Mouse (Mus musculus) frontal cortex, postnatal 25 days (tissue): Measurements from ENCODE around the gene Clhc1.
"Not testable (repeated sequence)": the region's sequence is repeated elsewhere in the genome, so short reads cannot be mapped to it uniquely, and the experiment has no call there.

Experiments
- DNase-seq, 2 experiments: peaks; one replicate each; pipeline ENCODE4 v3.0.0; 2022; ENCODE audit warnings: low spot score in 2 of 2

Gene Clhc1

DNA sequence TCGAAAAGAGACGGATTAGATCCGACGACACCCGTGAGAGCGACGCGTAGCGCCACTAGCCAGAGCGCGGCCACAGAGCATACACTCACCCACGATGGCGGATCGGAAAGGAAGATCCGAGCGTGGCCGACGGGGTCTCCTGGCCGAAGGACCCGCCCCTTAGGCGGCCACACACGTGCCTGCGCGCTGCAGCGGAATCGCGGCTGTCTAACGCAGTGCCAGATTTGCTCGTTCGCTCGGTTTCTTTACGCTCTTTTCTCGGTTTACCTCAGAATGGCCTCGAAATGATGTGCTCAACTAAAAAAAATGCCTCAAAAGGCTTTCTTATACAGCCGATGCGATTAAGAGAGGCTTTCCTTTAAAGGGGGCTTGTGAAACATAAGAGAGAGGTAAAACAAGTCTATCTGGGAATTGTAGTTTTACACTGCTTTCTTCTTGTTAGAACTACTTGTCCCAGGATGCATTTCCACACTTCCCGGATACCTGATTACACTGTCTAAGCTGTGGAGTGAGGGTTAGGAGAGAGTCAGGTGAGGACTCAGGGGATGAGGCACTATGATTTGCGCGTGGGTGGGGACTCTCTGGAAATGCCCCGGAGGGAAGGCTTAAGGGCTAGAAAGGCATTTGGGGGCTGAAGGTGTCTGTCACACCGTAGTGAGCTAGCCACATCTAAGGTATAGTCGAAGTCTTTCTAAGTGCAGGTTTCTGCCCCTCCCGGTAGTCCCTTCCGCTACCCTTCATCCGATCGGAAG lies at the start of gene Clhc1, which contains the start of gene Rps27a:
Clhc1 (plus strand) TSS at position 199 of the 752 bp plus-strand sequence.
Rps27a (minus strand) TSS at position 358 of the 752 bp plus-strand sequence.
- DNase-seq, result peak; percentile 85 to 92

DNA sequence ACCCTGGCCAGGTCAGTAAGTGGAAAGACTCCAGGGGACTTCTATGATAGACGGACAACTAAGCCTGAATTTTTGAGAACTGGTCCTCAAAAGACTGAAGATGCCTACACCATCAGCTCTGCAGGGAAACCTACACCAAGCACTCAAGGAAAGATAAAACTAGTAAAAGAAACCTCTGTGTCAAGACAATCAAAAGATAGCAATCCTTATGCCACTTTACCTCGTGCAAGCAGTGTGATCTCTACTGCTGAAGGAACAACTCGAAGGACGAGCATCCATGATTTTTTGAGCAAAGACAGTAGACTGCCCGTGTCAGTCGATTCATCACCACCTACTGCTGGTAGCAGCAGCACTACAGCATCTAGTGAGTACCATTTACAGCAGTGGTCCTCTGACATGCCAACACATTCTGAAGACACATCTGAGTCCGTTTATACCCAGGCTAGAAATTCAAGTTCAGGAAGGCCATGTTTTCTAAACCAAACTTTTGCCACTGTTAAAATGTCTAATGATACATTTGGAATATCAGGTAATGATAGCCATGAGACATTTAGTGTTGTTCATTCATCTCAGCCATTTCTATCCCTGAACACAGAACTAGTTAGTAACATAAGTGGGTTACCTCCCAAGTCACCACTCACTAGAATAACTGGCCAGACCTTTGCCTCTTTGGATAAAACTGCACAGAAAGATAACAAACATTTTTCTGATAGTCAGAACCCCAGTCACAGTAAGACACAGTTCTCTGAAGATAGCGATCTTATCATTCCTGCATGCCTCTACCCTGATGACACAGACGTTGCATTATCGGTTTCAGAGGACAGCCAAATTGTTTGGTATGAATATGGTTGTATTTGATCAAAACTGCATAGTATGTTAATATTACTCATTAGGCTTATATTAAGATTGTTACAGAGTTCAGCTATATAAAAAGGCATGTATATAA lies 43.5 kb upstream of the Clhc1 start:
- DNase-seq, result no peak

DNA sequence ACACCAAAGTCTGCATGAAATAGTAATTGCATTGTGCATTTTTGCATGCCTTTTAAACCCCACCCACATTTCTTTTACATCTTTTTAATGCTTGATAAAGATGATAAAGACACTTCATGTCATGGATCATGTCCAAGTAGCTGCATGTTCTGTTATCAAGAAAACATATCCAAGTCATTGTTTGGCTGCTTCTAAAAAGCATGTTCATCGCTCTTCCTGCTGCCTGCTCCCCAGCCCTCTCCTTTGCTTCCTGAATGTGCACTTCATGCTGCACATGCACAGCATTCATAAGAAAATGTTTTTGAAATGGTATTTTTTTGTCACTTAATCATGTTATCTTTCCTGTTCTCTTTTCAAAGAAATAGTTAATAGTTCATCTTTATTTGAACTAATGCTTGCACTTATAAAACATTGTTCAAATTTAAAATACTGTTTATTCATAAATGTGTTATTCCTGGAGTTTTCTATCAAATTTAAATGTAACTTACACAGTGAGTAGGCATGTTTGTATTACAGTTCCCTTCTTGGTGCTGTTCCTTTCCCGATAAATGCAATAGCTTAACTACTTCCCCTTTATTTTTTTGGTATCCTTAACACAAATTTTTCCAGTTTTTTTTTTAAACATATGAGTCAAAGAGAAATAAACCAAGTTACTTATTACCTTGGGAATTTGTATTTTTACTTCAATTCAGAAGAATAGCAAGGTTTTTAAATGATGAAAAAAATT lies 42.7 kb upstream of the Clhc1 start:
- no peak for DNase-seq

- DNase-seq, result no peak
Observed at GRCm38 (mm10) chr11:29509421-29509820, 38.3 kb upstream of the Clhc1 start.

DNA sequence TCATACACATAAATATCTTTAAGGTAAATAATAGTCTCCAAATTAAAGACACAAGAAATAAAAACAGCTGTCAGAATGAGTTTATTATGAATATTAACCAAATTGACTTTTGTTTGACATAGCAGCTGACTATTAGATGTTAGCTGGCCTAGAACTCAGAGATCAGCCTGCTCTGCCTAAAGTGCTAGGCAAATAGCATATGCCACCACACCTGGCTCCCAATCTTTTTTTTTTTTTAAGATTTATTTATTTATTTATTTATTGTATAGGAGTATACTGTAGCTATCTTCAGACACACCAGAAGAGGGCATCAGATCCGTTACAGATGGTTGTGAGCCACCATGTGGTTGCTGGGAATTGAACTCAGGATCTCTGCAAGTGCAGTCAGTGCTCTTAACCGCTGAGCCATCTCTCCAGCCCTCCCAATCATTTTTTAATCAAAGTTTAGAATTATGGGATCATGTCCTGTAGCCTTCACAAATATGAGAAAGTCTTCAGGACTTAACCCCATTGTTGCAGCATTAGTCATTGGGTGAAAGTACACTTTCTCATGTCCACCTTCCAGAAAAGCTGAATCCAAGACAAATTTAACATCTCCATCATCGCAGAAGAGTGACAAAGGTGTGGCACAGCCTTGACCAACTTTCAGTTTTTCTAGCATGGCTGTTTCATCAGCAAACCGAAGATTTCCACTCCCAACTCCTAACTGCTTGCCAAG lies 34.8 kb upstream of the Clhc1 start:
- no peak for DNase-seq

DNA sequence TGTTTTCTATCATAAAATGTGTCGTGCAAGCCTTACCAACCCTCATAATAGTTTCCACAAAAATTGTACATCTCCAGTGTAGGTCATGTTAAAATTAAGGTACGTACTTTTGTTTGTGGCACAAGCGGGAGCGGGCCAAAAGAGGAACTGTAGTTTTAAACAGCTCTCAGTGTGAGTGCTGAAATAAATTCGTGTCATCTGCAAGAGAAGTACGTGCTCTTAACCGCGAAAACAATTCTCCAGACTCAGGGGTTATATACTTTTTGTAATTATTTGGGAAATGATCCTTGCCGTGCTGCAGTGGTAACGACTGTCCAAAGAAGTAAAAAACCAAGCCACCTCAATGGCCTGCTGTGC lies 33.4 kb upstream of the Clhc1 start:
- no peak for DNase-seq

GRCm38 (mm10) chr11:29514682-29515412 lies 32.9 kb upstream of the Clhc1 start, which contains the start of gene Prorsd1:
TSS of gene Prorsd1 (minus strand) at chr11:29515033.
- peak; percentile 40 to 61 for DNase-seq

GRCm38 (mm10) chr11:29525988-29526794 lies 21.6 kb upstream of the Clhc1 start, which contains the start of gene Mtif2:
TSS of gene Mtif2 (plus strand) at chr11:29526408.
- DNase-seq, result peak; percentile 62 to 71

DNA sequence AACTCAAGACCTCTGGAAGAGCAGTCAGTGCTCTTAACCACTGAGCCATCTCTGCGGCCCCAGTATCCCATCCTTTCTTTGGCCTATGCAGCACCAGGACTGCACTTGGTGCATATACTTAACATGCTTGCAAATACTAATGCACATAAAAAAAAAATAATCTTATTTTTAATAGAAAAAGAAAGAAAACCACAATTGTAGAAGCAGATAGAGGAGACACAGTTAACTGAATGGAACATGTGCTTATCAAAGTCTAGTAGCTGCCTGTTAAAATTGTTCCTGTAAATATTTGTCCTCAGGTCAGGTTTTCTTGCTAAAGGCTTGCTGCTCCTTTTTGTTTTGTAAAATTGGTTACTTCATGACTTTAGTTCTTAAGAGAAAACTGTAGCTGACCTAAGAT lies 9.5 kb upstream of the Clhc1 start:
- no peak for DNase-seq

DNA sequence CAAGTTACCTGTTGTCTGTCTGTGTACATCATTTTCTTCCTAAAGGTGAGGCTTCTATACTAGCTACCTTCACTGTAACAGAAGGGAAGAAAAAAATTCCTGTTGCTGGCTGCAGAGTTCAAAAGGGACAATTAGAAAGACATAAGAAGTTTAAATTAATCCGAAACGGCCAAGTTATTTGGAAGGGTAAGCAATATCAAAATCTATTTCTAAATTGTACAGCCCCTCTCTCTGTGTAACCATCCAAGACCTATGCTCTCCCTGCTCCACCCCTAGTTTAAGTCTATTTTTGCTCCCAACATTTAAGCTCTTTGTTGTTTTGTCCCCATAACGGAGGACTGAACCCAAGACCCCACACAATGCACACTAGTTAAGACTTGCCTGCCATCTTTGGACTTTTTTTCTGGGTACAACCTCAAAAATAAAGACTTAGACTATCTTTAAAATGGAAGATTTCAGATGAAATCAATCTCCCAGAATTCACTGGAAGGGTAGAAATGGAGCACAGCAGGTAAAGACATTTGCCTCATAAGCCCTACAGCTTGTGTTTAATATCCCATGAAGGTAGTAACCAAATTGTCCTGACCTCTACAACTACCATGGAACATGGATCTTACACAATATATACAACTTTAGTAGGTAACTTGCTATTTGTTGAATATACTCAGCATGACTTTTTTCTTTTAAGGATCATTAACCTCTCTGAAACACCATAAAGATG lies 3.4 kb upstream of the Clhc1 start:
- DNase-seq, result no peak

GRCm38 (mm10) chr11:29545150-29545752 lies 2.5 kb upstream of the Clhc1 start:
- DNase-seq, result not testable (repeated sequence)

GRCm38 (mm10) chr11:29546297-29546696 lies 1.5 kb upstream of the Clhc1 start:
- not testable (repeated sequence) for DNase-seq

GRCm38 (mm10) chr11:29546762-29547161 lies 988 bp upstream of the Clhc1 start:
- DNase-seq, result no peak

- DNase-seq, result no peak
Observed at GRCm38 (mm10) chr11:29547249-29547751, 450 bp upstream of the Clhc1 start.

DNA sequence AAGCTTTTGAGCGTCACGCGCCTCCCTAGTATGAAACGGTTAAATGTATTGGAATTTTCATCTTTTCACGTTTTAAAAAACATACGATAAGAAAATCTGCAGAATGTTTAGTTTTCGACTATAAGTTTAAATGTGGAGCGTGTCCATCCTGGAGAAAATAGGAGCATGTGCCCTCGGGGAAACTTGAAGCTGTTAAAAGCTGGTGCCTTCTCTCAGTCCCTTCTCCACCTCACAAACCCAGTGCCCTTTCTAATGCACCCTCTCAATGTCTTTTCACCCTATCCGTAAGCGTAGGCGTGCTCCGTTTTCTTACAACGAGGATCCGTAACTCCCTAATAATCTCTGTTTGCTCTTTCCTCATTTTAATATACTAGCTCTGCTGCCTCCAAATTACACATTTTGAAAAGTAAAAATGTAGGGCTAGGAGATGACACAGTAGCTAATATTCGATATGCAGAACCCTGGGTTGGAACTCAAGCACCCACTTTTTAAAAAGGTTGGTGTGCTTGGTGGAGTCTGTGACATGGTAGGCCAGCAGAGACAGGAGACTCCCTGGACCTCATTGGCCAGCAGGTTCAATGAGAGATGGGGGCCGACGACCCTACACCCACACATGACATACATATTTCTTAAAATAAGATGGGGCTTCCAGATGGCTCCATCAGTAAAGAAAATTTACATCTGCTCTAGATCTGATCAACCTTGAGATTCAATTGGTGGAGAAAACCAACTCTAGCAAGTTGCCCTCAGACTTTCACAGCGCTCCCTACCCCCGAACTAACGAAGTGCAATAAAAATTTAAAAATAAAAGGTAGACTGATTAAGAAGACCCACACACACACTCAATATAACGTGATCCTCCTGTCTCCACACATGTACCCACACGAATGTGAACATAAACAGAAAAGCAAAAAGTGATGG lies 1.0 kb downstream of the Clhc1 start:
- no peak for DNase-seq

- no peak for DNase-seq
Observed at GRCm38 (mm10) chr11:29549425-29549778, 1.7 kb downstream of the Clhc1 start.

GRCm38 (mm10) chr11:29560452-29560851 lies 12.7 kb downstream of the Clhc1 start:
- DNase-seq, result no peak
